Mouse (Mus musculus) gastrocnemius, postnatal 14 days (tissue): ENCODE data around the gene Clba1. TPM values are rescaled to one million over a fixed set of nuclear protein-coding genes. Genes with fewer than 3 reads are reported as not detected.

Source experiments
- DNase-seq: peaks from one replicate; pipeline ENCODE4 v3.0.0; 2021; ENCODE audit warnings: mixed read lengths
- intact Hi-C: fragments of 180-260 bp; cut with DNase I; formaldehyde crosslinking; loops from one replicate; pipeline ENCODE4 v1.15.1; 2025; ENCODE audit warnings: low total_unique reads
- long read RNA-seq, 2 experiments: library from polyadenylated mRNA; stranded (forward); transcript quantifications; one replicate each; pipeline ENCODE4 v2.0.0; 2021
- total RNA-seq, 2 experiments: library from RNA; stranded (reverse); gene quantifications; 2 replicates each; pipeline ENCODE4 v1.2.3; 2021

Gene Clba1
- total RNA-seq = under 1 TPM; 0.62 to 0.73 TPM
- long read RNA-seq, experiment 1, partial matches to known transcripts = 0 of 1 reads
- long read RNA-seq, experiment 1, other reads (novel, unspliced or antisense) = 0 of 1 reads
- long read RNA-seq, experiment 2, partial matches to known transcripts = 0 of 2 reads
- long read RNA-seq, experiment 2, other reads (novel, unspliced or antisense) = 0 of 2 reads

- peak; percentile 92 for DNase-seq
- intact Hi-C loops = no loop called here
These were observed at the start of gene Clba1 for GRCm38 (mm10) chr12:112808587-112809364. TSS of gene Clba1 (plus strand) at chr12:112808937.

- DNase-seq = peak; percentile 2
- intact Hi-C loops = no loop called here
These were observed 49.3 kb upstream of the Clba1 start for GRCm38 (mm10) chr12:112759471-112759870.

GRCm38 (mm10) chr12:112760154-112760926, 48.4 kb upstream of the Clba1 start, which contains the start of gene Pld4:
TSS of gene Pld4 (plus strand) at chr12:112760655.
- intact Hi-C loops = no loop called here
- DNase-seq = no peak

- intact Hi-C loops = no loop called here
These were observed 47.3 kb upstream of the Clba1 start for GRCm38 (mm10) chr12:112761411-112761810.

GRCm38 (mm10) chr12:112762018-112762417, 46.7 kb upstream of the Clba1 start:
- DNase-seq = no peak
- intact Hi-C loops = no loop called here

More at GRCm38 (mm10) chr12:112761411-112761810, 47.3 kb upstream of the Clba1 start:
- no peak for DNase-seq

- intact Hi-C loops = no loop called here
These were observed 45.6 kb upstream of the Clba1 start for GRCm38 (mm10) chr12:112763176-112763575.

GRCm38 (mm10) chr12:112764141-112764540, 44.6 kb upstream of the Clba1 start:
- DNase-seq = peak; percentile 2
- intact Hi-C loops = no loop called here

More at GRCm38 (mm10) chr12:112763176-112763575, 45.6 kb upstream of the Clba1 start:
- DNase-seq = peak; percentile 2

- DNase-seq = peak; percentile 2
- intact Hi-C loops = no loop called here
These were observed 43.7 kb upstream of the Clba1 start for GRCm38 (mm10) chr12:112764991-112765390.

GRCm38 (mm10) chr12:112766586-112766985, 42.2 kb upstream of the Clba1 start:
- peak; percentile 0 for DNase-seq
- intact Hi-C loops = no loop called here

DNA sequence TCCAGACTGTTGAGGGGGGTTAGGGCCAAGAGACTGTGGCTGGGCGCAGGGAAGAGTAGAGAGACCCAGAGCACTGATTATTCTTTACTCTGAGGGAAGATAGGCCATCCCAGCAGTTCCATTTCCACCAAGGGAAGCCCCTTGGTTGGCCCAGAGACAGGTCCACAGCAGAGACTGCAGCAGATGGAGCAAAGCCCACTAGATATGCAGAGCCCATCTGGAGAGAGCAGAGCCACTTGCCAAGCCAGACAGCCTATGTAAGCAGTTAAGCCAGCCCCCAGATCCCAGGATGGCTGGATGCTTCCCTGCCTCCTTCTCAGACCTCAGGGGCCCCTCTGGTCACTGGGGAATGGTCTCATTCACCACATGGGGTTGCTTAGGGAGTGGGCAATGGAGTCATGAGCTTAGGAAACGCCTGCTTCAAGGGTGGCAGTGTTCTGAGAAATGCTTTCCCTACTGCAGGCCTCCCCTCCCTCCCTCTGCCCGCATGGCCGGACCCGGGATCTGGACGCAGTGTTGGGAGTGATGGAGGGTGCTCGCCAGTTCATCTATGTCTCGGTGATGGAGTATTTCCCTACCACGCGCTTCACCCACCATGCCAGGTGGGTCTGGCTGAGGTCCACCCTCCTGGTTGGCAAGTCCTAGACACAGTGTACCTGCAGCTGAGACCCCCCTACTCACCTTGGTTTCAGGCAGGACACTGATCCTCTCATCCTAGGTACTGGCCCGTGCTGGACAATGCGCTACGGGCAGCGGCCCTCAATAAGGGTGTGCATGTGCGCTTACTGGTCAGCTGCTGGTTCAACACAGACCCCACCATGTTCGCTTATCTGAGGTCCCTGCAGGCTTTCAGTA, 41.5 kb upstream of the Clba1 start:
- intact Hi-C loops = no loop called here

DNA sequence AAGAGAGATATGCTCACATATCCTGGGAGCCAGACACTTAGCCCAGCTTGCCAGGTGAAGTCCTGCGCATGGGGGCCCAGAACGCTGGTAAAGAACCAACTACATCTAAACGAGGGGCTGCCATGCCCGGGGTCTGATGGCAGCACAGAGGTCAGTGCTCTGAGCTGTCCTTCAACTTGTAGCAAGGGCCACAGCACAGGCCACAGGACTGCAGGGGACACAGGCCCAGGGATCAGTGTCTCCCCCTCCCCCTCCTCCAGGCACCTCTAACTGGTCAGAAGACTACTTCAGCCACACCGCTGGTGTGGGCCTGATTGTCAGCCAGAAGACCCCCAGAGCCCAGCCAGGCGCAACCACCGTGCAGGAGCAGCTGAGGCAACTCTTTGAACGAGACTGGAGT, 40.6 kb upstream of the Clba1 start:
- intact Hi-C loops = no loop called here
- DNase-seq = peak; percentile 2

More for the DNA sequence above, 41.5 kb upstream of the Clba1 start:
- DNase-seq = peak; percentile 3

DNA sequence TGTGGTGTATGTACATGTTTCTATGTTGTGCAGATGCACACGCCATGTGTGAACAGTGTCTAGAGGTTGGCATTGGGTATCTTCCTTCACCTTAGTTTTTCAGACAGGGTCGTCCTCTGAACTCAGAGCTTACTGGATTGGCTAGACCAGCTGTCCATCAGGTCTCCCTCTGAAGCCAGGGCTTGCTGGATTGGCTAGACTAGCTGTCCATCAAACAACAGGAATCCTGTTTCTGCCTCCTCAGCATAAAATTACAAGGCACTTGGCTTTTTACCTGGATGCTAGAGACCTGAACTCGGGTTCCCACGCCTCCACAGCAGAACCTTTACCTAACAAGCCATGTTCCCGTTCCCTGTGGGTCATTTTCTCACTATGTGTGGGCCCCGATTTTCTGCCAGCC, 39.7 kb upstream of the Clba1 start:
- peak; percentile 3 for DNase-seq
- intact Hi-C loops = no loop called here

GRCm38 (mm10) chr12:112769751-112770150, 39.0 kb upstream of the Clba1 start:
- DNase-seq = no peak
- intact Hi-C loops = no loop called here

DNA sequence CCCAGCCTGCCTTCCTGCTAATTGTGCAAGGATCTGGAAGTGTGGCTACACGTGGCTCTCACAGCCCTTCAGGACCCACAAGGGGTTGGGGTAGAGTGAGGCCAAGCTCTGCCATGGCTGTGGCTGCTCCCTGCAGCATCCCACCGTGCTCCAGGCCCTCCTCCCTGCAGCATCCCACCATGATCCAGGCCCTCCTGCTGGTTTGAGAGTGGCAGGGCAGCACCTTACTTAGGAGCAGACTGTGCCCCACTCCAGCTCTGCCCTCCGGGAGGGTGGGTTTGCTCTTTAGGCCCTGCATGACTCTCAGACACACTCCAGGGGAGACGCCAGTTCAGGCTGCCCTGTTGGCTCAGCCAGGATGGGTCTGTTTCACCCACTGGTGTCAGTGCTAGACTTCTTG, 38.3 kb upstream of the Clba1 start:
- peak; percentile 2 for DNase-seq
- intact Hi-C loops = no loop called here

DNA sequence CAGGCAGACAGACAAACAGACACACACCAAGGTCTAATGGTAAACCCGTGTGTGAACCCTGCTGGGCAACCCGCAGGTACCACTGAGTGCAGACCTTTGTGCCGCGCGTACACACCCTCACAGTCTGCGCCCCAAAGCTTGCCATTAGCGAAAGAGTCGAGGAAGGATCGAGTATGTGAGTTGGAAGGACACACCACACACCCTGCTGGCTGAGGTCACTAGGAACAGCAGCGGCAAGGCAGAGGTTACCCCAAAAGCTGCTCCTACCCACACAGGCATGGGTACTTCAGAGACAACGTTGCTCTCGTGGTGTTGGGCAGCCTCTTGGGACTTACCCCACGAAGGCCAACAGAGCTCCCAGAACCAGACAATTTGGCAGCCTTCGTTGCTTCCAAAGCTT, 36.4 kb upstream of the Clba1 start:
- peak; percentile 1 for DNase-seq
- intact Hi-C loops = no loop called here

DNA sequence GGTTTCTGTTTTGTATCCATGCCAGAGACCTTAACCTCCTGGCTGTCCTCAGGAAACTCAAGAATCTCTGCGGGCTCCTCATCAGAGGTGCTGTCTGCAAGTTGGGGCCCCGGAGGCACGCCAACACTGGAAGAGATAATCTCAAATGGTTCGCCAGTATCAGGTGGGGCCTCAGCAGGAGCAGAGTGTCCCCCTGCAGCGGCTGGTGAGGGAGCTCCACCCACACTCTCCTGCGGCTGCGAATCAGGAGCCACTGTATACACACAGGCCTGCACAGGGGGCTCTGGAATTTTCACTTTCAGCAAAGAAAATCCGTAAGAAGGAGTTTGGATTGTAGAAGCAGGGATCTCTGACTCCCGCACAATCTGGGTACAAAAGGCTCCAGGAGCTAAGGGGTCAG, 35.4 kb upstream of the Clba1 start:
- intact Hi-C loops = no loop called here

DNA sequence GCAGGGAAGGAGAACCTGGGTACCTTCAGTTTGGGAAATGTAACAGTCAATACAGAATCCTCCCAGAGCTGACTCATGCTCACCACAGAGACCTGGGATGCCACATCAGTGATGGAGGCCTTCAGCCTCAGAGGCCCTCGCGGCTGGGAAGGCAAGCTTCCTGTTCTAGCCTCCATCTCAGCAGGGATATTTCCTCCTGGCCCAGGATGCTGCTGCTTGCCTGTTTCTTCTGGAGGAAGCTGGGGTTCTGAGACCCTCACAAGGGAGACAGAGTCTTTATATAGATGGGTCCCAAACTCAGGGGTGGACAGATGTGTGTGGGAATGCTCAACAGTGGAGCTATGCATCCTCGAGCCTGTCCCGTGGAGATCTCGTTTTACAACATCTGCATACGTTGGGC, 34.7 kb upstream of the Clba1 start:
- DNase-seq = peak; percentile 1
- intact Hi-C loops = no loop called here

More for the DNA sequence above, 35.4 kb upstream of the Clba1 start:
- peak; percentile 1 for DNase-seq

GRCm38 (mm10) chr12:112774481-112774880, 34.3 kb upstream of the Clba1 start:
- peak; percentile 1 for DNase-seq
- intact Hi-C loops = no loop called here

- no peak for DNase-seq
- intact Hi-C loops = no loop called here
These were observed 17.7 kb upstream of the Clba1 start for GRCm38 (mm10) chr12:112791026-112791425.
